Mouse (Mus musculus) cerebellum, adult 18-20 months (tissue): ENCODE measurements around the gene Pip5k1b.
A peak's percentile ranks its signal among the peaks of the same experiment; 100 is the strongest.

ENCODE experiments used
- DNase-seq, 2 experiments: peaks; one replicate each; pipeline ENCODE4 v3.0.0; 2021

The Pip5k1b gene

GRCm38 (mm10) chr19:24327921-24328320 lies 227.8 kb downstream of the Pip5k1b start:
- no peak for DNase-seq

DNA sequence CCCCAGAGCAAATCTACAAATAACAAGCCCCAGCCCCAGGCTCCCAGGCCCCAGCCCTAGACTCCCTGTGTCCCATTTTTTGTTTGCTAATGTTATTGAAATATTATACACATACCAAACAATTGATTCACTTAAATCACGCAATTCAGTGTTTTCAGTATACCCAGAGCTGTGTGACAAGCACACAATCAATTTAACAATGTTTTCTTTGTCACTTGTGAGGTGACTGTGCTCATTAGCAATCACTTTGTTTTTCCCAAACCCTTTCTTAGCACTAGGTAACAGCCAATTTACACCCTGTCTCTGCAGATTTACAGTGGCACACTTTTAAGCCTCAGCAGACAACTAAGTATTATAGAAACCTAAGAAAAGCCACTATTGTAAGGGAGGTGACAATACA lies 228.7 kb downstream of the Pip5k1b start:
- DNase-seq, result no peak

GRCm38 (mm10) chr19:24325692-24326091 lies 230.0 kb downstream of the Pip5k1b start:
- no peak for DNase-seq

DNA sequence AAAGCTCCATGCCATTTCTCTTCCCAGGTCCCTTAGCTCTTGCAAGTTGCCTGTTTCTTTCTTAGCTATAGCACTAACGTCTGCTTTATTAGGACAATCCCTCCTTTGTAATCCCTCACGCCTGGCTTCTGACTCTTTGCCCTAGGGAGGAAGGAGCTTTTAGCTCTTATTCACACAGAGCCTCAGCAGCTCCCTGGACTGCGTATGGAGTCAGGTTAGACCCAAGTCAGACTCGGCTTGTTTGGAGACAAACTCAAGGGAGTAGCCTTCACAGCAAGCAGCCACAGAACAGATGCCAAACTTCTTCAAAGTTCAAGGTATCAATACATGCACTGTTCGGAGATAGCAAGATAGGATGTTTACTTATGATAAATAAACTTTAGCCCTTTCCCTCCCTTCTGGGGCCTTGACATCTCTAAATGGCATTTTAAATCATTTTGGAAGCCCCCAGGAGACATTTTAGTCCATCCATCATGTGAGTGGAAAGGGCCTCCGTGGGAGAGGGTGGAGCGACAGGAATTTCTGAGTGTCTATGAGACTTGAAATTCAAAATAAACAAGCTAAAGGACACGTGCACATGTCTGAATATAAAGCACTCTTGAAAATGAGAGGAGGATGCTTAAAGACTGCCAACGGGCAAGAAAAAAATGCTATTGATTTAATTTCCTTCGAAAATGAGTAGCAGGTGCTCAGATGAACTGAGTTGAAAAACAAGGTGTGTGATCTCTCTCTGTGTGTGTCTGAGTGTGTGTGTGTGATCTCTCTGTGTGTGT lies 231.6 kb downstream of the Pip5k1b start:
- DNase-seq, result no peak

DNA sequence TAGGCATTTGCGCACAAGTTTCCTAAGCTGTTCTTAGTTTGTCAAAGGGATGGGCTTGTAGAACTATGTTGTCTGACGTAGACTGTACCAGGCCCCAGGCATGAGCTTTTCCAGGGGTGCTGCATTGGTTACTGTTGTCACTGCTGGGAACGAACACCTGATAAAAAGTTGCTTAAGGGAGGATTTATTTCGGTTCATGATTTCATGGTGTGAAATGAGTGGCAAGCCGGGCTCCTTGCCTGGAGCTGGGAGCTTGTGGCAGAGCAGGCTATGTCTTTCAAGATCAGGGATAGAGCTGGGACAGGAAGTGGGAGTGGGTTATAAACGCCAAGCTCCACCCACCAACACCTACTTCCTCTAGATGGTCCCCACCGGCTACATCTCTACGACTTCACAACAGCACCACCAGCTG lies 233.8 kb downstream of the Pip5k1b start:
- DNase-seq, result no peak

- no peak for DNase-seq
Observed at GRCm38 (mm10) chr19:24321211-24321899, 234.3 kb downstream of the Pip5k1b start.

DNA sequence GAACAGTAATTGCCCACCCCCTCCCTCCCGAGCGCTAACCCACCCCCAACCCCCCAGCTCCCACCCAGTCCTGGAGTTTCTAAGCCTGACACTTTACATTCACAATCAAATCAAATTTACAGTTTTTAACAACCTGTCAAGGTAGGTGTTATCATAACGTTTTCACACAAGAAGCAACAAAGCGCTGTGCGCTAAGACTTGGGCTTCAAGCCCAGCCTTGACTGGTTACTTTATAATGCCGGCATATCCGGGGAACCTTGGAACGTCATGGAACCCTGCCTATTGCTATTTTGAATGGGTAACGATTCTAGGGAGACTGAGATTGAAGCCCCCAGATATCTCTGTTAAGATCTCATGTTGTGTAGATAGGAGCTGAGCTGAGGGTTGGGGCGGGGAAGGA lies 237.5 kb downstream of the Pip5k1b start:
- no peak for DNase-seq

DNA sequence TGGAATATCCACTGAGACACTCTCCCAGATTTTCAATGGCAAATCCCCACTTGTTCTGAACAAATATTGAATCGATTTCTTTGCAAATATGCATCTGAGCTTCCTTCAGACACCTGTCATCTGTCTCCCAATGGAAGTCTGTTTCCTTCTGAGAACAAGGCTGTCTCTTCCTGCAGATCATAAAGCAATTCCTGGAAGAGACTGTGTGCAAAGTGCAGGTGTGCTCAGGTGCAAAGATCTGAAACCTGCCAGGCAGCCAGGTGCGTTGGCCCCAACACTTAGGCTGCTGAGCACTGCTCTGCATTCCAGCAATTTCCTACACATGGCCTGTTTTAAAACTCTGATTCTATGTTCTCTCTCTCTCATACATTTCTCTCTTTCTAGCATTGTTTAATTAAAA lies 237.9 kb downstream of the Pip5k1b start:
- no peak for DNase-seq

- peak in 1 of 2 experiments; percentile 38 for DNase-seq
Observed at GRCm38 (mm10) chr19:24317038-24317591, 238.6 kb downstream of the Pip5k1b start.

DNA sequence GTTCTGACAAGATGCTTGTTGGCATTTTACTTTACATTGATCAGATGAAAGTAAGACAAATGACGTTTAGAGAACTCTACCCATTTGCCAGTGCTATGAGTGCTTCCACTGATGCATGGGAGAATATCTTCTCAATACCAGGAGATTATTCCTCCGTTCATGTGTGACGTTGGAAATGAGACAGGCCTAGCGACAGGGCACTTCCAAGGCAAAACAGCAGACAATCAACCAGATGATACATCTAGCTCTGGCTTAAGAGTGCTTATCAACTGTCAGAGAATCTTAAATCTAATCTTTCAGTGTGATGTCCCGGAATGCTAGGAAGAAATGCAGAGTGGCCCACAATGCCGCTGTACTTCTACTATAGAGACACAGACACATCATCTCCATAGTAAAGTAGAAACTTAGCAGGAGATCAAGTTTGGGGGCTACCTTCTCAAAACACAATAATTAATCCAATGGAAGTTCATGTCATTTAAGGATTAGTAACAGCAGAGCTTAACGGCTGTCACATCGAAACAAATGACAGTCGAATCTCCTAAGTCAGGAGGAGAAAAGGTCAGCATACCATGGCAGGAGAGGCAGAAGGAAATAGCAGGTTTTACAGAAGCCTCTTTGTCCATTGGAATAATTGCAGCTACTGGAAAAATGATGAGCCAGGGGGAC lies 239.5 kb downstream of the Pip5k1b start:
- DNase-seq, result no peak

GRCm38 (mm10) chr19:24315234-24315633 lies 240.4 kb downstream of the Pip5k1b start:
- no peak for DNase-seq

GRCm38 (mm10) chr19:24314676-24315075 lies 241.0 kb downstream of the Pip5k1b start:
- peak; percentile 65 to 67 for DNase-seq

- peak; percentile 55 to 62 for DNase-seq
Observed at GRCm38 (mm10) chr19:24312556-24313342, 242.9 kb downstream of the Pip5k1b start.

DNA sequence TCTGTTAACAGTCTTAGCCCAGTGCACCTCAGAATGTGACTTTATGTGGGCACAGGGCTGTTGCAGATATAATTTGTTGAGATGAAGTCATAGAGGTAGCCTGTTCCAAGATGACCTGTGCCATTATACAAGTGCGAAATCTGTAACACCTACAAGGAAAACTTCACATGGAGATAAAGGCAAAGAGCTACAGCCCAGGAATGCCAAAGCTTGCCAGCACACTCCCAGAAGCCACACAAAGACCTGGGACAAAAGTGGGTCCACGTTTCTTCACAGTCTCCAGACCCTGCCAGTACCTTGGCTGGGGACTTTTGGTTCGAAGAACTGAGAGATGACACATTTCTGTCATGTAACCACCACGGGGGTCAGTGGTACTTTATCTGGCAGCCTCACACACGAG lies 243.6 kb downstream of the Pip5k1b start:
- DNase-seq, result no peak

DNA sequence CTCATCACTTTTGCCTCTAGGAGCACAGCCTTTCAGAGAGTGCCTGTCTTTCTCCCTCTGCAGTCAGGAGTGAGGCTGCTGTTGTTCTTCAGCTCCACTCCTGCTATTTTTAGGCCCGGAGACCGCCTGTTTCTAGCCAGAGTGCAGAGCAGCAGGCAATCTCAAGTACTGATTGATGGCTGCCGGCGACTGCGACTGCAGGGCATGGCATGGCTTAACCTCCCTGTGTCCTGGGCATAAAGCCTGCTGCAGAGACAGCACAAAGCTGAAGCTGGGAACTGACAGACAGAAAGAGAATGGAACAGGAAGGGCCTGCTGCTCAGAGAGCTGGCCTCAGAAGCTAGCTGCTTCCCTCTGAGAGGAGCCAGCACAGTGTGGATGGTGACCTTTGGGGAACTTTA lies 247.4 kb downstream of the Pip5k1b start:
- peak; percentile 70 to 73 for DNase-seq

DNA sequence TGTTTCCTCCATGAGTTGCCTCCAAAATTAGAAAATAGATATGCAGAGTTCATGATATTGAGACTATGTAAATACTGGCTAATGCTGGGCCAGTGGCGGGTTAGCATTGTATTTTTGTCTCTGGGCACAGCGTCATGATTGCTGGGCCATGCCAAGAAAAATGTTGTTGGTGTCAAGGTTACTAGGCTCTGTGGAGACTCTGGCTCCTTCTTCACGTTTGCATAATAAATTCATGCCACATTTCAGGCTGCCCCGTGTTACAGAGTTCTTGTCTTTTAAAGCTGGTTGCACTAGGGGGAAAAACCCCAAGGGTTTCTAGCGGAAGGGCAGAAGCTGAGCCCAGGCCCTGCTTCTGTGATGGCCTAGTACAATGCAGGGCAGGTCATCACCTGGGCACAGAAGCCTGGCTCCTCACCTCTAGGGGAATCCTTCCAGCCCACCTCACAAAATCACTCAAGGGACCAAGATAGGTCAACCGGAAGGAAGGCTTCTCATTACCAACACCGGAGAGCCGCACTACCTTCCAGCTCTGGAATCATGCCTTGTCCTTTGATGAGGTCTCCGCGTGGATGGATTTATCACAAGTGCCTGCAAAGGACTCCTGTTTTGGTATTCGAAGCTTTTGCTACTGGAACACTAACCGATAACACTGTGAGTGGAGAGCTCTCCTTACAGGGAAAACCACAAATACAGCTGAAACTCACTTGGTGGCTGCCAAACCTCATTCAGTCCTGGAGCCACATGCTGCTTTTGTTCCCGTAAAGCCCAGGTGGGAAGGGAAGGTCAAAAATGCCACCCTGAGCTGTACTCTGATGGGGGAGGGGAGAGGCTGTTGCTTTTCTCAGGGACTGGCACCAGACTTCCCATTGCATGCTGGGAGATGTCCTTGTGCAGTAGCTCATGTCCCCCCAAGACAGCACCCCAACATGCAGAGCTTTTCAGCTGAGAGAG lies 248.1 kb downstream of the Pip5k1b start:
- DNase-seq, result peak; percentile 32 to 51

GRCm38 (mm10) chr19:24306351-24306750 lies 249.3 kb downstream of the Pip5k1b start:
- DNase-seq, result peak in 1 of 2 experiments; percentile 13

- no peak for DNase-seq
Observed at GRCm38 (mm10) chr19:24302198-24302597, 253.5 kb downstream of the Pip5k1b start.

- DNase-seq, result no peak
Observed at GRCm38 (mm10) chr19:24301768-24302148, 253.9 kb downstream of the Pip5k1b start.

- DNase-seq, result peak; percentile 61 to 74
Observed at GRCm38 (mm10) chr19:24300994-24301767, 254.5 kb downstream of the Pip5k1b start.

DNA sequence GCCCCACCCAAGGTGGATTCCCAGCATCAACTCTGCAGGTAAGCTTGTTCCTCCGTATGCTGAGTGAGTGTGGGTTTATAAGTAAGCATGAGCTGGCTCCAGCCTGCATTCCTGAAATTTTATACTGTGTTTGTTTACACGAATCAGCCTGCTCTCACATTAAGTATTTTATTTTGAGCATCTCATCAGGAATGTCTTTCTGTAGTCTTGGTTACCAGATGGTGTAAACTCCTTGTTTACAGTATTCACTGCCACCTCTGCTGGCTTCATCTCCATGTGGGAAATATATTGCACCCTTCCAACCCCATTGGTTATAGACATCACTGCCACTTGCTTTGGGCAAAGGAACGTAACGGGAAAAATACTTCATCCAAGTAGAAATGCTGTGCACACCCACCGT lies 262.1 kb downstream of the Pip5k1b start:
- no peak for DNase-seq
